8 mouse cellular contexts compared by ENCODE assay signal in genomic region chr8:104247054-104247907, GRCm38 (mm10). TPM values are rescaled to one million over a fixed set of nuclear protein-coding genes. Genes with fewer than 3 reads are reported as not detected.
DNase-seq lines count a peak whose midpoint lies in the region; ATAC-seq lines count a peak whose summit lies in the region.

No protein-coding gene starts in this region.

- peaks cover 3% of the 10 kb centered on the region; the same call in 1 of the 2 replicates for H3K36me3 ChIP-seq in heart, embryonic 16.5 days (ENCODE audit: control insufficient read depth, insufficient read depth)
- H3K36me3 ChIP-seq in megakaryocyte, embryonic 14.5 days (replicated peaks; ENCODE audit: low read length), result peaks cover 37% of the 10 kb centered on the region
- H3K36me3 ChIP-seq in splenic B cell, adult 2 months (ENCODE audit: control insufficient read depth, insufficient read depth, low read length, poor library complexity, severe bottlenecking), result peaks cover 5% of the 10 kb centered on the region

- peak overlapping the region; percentile 83 for H3K9ac ChIP-seq in heart, embryonic 16.5 days (ENCODE audit: low read length)

- H3K4me3 ChIP-seq in heart, embryonic 16.5 days (ENCODE audit: low read length), result peak overlapping the region; percentile 82
- H3K4me3 ChIP-seq in megakaryocyte, embryonic 14.5 days (replicated peaks), result peak overlapping the region; percentile 96

- intact Hi-C loops in left cerebral cortex, postnatal 36 days (cut with DNase I), result loop anchor here (10.0 kb wide), 1 partner anchor 188 kb away; no protein-coding TSS in a partner anchor

- H3K9me3 ChIP-seq in heart, embryonic 16.5 days (replicated peaks; ENCODE audit: control insufficient read depth, low read length), result no peaks in the 10 kb centered on the region
- no peaks in the 10 kb centered on the region for H3K9me3 ChIP-seq in megakaryocyte, embryonic 14.5 days

- peak overlapping the region; percentile 68 for H3K4me2 ChIP-seq in heart, embryonic 16.5 days (ENCODE audit: low read depth, low read length)

- DNase-seq in CD8-positive naive resting alpha-beta T cell, adult 2 months (ENCODE audit: low read depth in 2 of 2, low spot score in 2 of 2), result peak; percentile 37 to 51
- DNase-seq in brain, adult 2 months (ENCODE audit: low read depth, low spot score), result peak; percentile 25
- DNase-seq in kidney, postnatal 25 days, result peak; percentile 37 to 63
- DNase-seq in splenic B cell, adult 2 months (ENCODE audit: low read depth, low spot score), result peak; percentile 97
- no peak for DNase-seq in left cerebral cortex, postnatal 36 days (ENCODE audit: low spot score in 2 of 2)

- ATAC-seq in heart, embryonic 16.5 days (replicated peaks; ENCODE audit: extremely low read depth, insufficient read depth, low FRiP score), result no peak
- no peak for ATAC-seq in frontal cortex, adult (ENCODE audit: low TSS enrichment)

- H3K27ac ChIP-seq in heart, embryonic 16.5 days (ENCODE audit: low read length), result no peak overlapping the region

- WGBS in heart, embryonic 16.5 days, result 65% methylated on average over 22 of the region's 22 CpGs

- H3K27me3 ChIP-seq in heart, embryonic 16.5 days (ENCODE audit: control insufficient read depth, insufficient read depth, low read length), result no peaks in the 10 kb centered on the region
- H3K27me3 ChIP-seq in megakaryocyte, embryonic 14.5 days (replicated peaks), result no peaks in the 10 kb centered on the region
- H3K27me3 ChIP-seq in splenic B cell, adult 2 months (ENCODE audit: control insufficient read depth, insufficient read depth, low read length, poor library complexity, severe bottlenecking), result no peaks in the 10 kb centered on the region

- peaks cover 13% of the 10 kb centered on the region for H3K4me1 ChIP-seq in heart, embryonic 16.5 days (ENCODE audit: control insufficient read depth, insufficient read depth, low read length)
- H3K4me1 ChIP-seq in megakaryocyte, embryonic 14.5 days, result peaks cover 61% of the 10 kb centered on the region

RNA-seq across cellular contexts. Expression of gene Tk2, which starts 1.1 kb away (rescaled TPM):
- polyA plus RNA-seq in heart, embryonic 16.5 days (2015; fragmentation: Nextera tagmentation; extraction: Ambion mirVana), result 11.4 and 12.9 TPM in 2 replicates
- polyA plus RNA-seq in megakaryocyte, embryonic 14.5 days (2012; ENCODE audit: insufficient read depth, low replicate concordance), result 3.2 and 15.8 TPM in 2 replicates
- total RNA-seq in left cerebral cortex, postnatal 36 days (2021), result 10 to 100 TPM; 41.3 to 41.5 TPM

RNA-seq across cellular contexts. Expression of gene Cklf, which starts 3.4 kb away (rescaled TPM):
- polyA plus RNA-seq in heart, embryonic 16.5 days (2015; fragmentation: Nextera tagmentation; extraction: Ambion mirVana), result 24.9 and 27.2 TPM in 2 replicates
- polyA plus RNA-seq in megakaryocyte, embryonic 14.5 days (2012; ENCODE audit: insufficient read depth, low replicate concordance), result 5.9 TPM in 1 of 2 replicates, not detected in the other
- 1 to 10 TPM; 4.9 to 9.4 TPM for total RNA-seq in left cerebral cortex, postnatal 36 days (2021)

RNA-seq across cellular contexts. Expression of gene Cmtm2a, which starts 45.7 kb away (rescaled TPM):
- not detected in 2 replicates for polyA plus RNA-seq in heart, embryonic 16.5 days (2015; fragmentation: Nextera tagmentation; extraction: Ambion mirVana)
- polyA plus RNA-seq in megakaryocyte, embryonic 14.5 days (2012; ENCODE audit: insufficient read depth, low replicate concordance), result not detected in 2 replicates
- total RNA-seq in left cerebral cortex, postnatal 36 days (2021), result not detected

Comparison
In these comparisons a context has a peak if more than half of its experiments do, and no peak if none do; other contexts are left out.
1. DNase-seq: peak in CD8-positive naive resting alpha-beta T cell, adult 2 months (2 of 2), brain, adult 2 months (single experiment), kidney, postnatal 25 days (2 of 2) and splenic B cell, adult 2 months (single experiment); none in left cerebral cortex, postnatal 36 days (0 of 2).